Mouse (Mus musculus): ENCODE measurements around the gene Nlrp2.

Nlrp2 gene

GRCm38 (mm10) chr7:5350935-5351334 is at the start of gene Nlrp2:
Gene Nlrp2, minus strand, starts transcription at chr7:5351035.
- no peak for DNase-seq

- no peak for DNase-seq
These were observed 15.9 kb upstream of the Nlrp2 start for GRCm38 (mm10) chr7:5366724-5367123.

- no peak for DNase-seq
These were observed 12.8 kb upstream of the Nlrp2 start for GRCm38 (mm10) chr7:5363599-5363998.

GRCm38 (mm10) chr7:5350237-5350636 is 598 bp downstream of the Nlrp2 start, which contains the start of gene Gm5065:
Gene Gm5065, plus strand, starts transcription at chr7:5350537.
- no peak for DNase-seq

- DNase-seq: no peak
These were observed 23.3 kb downstream of the Nlrp2 start for GRCm38 (mm10) chr7:5327511-5327910.

- DNase-seq: no peak
These were observed 62.6 kb downstream of the Nlrp2 start for GRCm38 (mm10) chr7:5288281-5288680.

- no peak for DNase-seq
These were observed 87.8 kb downstream of the Nlrp2 start for GRCm38 (mm10) chr7:5263051-5263450.
